Mouse (Mus musculus) layer of hippocampus, postnatal 10 days (tissue): ENCODE measurements around the gene Pccb. TPM values are rescaled to one million over a fixed set of nuclear protein-coding genes. Genes with fewer than 3 reads are reported as not detected.

Experiments used
- DNase-seq, 2 experiments: peaks; one replicate each; pipeline ENCODE4 v3.0.0; 2021; ENCODE audit warnings: low spot score in 2 of 2
- total RNA-seq, 2 experiments: library from RNA; stranded (reverse); gene quantifications; 2 replicates each; pipeline ENCODE4 v1.2.3; 2021

The Pccb gene
- total RNA-seq, 2 experiments from 2014 or later: 50.8 to 53.3 TPM

- DNase-seq: no peak
Measured at GRCm38 (mm10) chr9:101045710-101046338, 11.1 kb upstream of the Pccb start.

- DNase-seq: no peak
Measured at GRCm38 (mm10) chr9:101042249-101042648, 7.6 kb upstream of the Pccb start.

- DNase-seq: no peak
Measured at GRCm38 (mm10) chr9:101041508-101041907, 6.8 kb upstream of the Pccb start.

- no peak for DNase-seq
Measured at GRCm38 (mm10) chr9:101038634-101039033, 3.9 kb upstream of the Pccb start.

- DNase-seq: no peak
Measured at GRCm38 (mm10) chr9:101037396-101037795, 2.7 kb upstream of the Pccb start.

- no peak for DNase-seq
Measured at GRCm38 (mm10) chr9:101036876-101037275, 2.2 kb upstream of the Pccb start.

- DNase-seq: no peak
Measured at GRCm38 (mm10) chr9:101035836-101036596, 1.3 kb upstream of the Pccb start.

- no peak for DNase-seq
Measured at GRCm38 (mm10) chr9:101033761-101034447, 794 bp downstream of the Pccb start.

GRCm38 (mm10) chr9:101018768-101019167, 15.9 kb downstream of the Pccb start:
- DNase-seq: no peak

GRCm38 (mm10) chr9:101017734-101018516, 16.8 kb downstream of the Pccb start:
- DNase-seq: no peak

- no peak for DNase-seq
Measured at GRCm38 (mm10) chr9:101015324-101015723, 19.4 kb downstream of the Pccb start.

GRCm38 (mm10) chr9:101012433-101012832, 22.3 kb downstream of the Pccb start:
- no peak for DNase-seq

- no peak for DNase-seq
Measured at GRCm38 (mm10) chr9:101005866-101006265, 28.8 kb downstream of the Pccb start.

- no peak for DNase-seq
Measured at GRCm38 (mm10) chr9:101003302-101003701, 31.4 kb downstream of the Pccb start.

- no peak for DNase-seq
Measured at GRCm38 (mm10) chr9:101002841-101003240, 31.9 kb downstream of the Pccb start.

- peak; percentile 16 to 20 for DNase-seq
Measured at GRCm38 (mm10) chr9:101002053-101002452, 32.6 kb downstream of the Pccb start.

- DNase-seq: no peak
Measured at GRCm38 (mm10) chr9:100997138-100997537, 37.6 kb downstream of the Pccb start.

GRCm38 (mm10) chr9:100993937-100994336, 40.8 kb downstream of the Pccb start:
- DNase-seq: no peak

GRCm38 (mm10) chr9:100992191-100992590, 42.5 kb downstream of the Pccb start:
- DNase-seq: no peak

GRCm38 (mm10) chr9:100991321-100991720, 43.4 kb downstream of the Pccb start:
- no peak for DNase-seq

GRCm38 (mm10) chr9:100990609-100991008, 44.1 kb downstream of the Pccb start:
- no peak for DNase-seq
